Mouse (Mus musculus): ENCODE data around the gene Kcne4. TPM values are rescaled to one million over a fixed set of nuclear protein-coding genes. Genes with fewer than 3 reads are reported as not detected.

Kcne4 gene
- polyA plus RNA-seq, 1 experiment from 2014 or later, result 0.90 TPM

DNA sequence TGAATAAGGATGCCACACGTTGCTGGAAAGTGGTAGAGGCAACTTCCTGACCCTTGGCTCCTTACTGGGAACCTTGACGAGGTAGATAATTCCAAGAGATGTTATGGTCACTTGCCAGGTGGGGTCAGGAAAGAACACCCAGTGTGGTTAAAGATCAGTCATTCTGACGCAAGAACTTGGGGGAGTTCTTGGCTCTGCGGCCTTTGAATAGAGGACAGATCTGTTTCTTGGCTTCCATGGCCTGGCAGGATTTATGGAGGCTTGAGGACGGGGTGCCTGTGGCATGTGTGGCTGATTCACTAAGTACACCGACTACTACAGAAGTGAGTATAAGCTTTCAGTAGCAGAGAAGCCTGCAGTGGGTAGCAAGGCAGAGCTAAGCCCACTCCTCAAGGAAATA, 47.8 kb downstream of the Kcne4 start:
- no peaks in the 10 kb centered on the region for H3K4me1 ChIP-seq
- H3K27ac ChIP-seq, result no peak overlapping the region
- H3K27me3 ChIP-seq (ENCODE audit: low read depth, poor library complexity, severe bottlenecking), result no peaks in the 10 kb centered on the region
- no peaks in the 10 kb centered on the region for H3K9me3 ChIP-seq (replicated peaks)
- no peak for DNase-seq (ENCODE audit: low spot score)
- H3K36me3 ChIP-seq, result no peaks in the 10 kb centered on the region
- WGBS, result 63% methylated on average over 6 of the region's 6 CpGs
- no peak overlapping the region for H3K4me3 ChIP-seq

DNA sequence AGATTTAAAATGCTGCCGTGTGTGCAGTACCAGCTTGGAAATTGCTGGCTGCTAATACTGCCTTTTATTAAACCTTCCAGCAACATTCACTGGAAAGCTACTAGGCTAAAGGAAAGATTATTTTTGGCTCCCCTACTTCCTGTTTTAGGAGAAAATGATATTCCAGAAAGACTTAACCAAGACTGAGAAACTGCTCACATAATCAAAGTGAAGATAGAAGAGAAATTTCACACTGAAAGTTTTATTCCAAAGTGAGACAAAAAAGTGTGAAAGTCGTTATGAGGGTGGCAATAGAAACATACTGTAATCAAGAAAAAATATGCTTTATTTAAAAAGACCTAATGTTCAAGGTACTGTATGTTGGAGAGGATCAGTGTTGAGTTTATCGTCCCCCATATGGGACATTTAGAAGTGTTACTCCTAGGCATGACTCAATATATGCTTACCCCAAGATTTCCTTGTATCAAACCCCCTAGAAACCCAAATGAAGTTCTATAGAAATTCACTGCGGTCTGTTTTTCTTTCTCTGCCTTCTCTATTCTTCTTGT, 48.3 kb downstream of the Kcne4 start:
- 83% methylated on average over 4 of the region's 4 CpGs for WGBS
- no peak for DNase-seq (ENCODE audit: low spot score)
- Histone ChIP-seq H3K36me3 (no peaks in the 10 kb centered on the region), H3K4me1 (no peaks in the 10 kb centered on the region), H3K27me3 (ENCODE audit: low read depth, poor library complexity, severe bottlenecking) (no peaks in the 10 kb centered on the region), H3K27ac (no peak overlapping the region), H3K9me3 (replicated peaks) (no peaks in the 10 kb centered on the region), H3K4me3 (no peak overlapping the region)

GRCm38 (mm10) chr1:78865991-78866390, 49.4 kb downstream of the Kcne4 start:
- Histone ChIP-seq H3K9me3 (replicated peaks) (no peaks in the 10 kb centered on the region), H3K36me3 (no peaks in the 10 kb centered on the region), H3K27me3 (ENCODE audit: low read depth, poor library complexity, severe bottlenecking) (no peaks in the 10 kb centered on the region), H3K27ac (no peak overlapping the region), H3K4me3 (no peak overlapping the region), H3K4me1 (no peaks in the 10 kb centered on the region)
- DNase-seq (ENCODE audit: low spot score), result no peak
- 93% methylated on average over 5 of the region's 5 CpGs for WGBS

GRCm38 (mm10) chr1:78866455-78866854, 49.9 kb downstream of the Kcne4 start:
- Histone ChIP-seq H3K27ac (no peak overlapping the region), H3K4me1 (no peaks in the 10 kb centered on the region), H3K36me3 (no peaks in the 10 kb centered on the region), H3K9me3 (replicated peaks) (no peaks in the 10 kb centered on the region), H3K27me3 (ENCODE audit: low read depth, poor library complexity, severe bottlenecking) (no peaks in the 10 kb centered on the region), H3K4me3 (no peak overlapping the region)
- no peak for DNase-seq (ENCODE audit: low spot score)
- WGBS, result 93% methylated on average over 2 of the region's 2 CpGs

Other genes with a start within 250 kb of the Kcne4 start
- gene Acsl3, start 158.9 kb upstream of the Kcne4 start, polyA plus RNA-seq (2016; fragmentation: Nextera tagmentation; extraction: Ambion mirVana), result 62.2 and 82.4 TPM in 2 replicates
- 4.1 and 4.8 TPM in 2 replicates for gene Utp14b, start 158.7 kb upstream of the Kcne4 start, polyA plus RNA-seq (2016; fragmentation: Nextera tagmentation; extraction: Ambion mirVana)